Mouse (Mus musculus): Measurements from ENCODE around the gene Lrtm2. TPM values are rescaled to one million over a fixed set of nuclear protein-coding genes. Genes with fewer than 3 reads are reported as not detected.

The Lrtm2 gene
- polyA plus RNA-seq, 1 experiment from 2014 or later: 7.8 TPM

DNA sequence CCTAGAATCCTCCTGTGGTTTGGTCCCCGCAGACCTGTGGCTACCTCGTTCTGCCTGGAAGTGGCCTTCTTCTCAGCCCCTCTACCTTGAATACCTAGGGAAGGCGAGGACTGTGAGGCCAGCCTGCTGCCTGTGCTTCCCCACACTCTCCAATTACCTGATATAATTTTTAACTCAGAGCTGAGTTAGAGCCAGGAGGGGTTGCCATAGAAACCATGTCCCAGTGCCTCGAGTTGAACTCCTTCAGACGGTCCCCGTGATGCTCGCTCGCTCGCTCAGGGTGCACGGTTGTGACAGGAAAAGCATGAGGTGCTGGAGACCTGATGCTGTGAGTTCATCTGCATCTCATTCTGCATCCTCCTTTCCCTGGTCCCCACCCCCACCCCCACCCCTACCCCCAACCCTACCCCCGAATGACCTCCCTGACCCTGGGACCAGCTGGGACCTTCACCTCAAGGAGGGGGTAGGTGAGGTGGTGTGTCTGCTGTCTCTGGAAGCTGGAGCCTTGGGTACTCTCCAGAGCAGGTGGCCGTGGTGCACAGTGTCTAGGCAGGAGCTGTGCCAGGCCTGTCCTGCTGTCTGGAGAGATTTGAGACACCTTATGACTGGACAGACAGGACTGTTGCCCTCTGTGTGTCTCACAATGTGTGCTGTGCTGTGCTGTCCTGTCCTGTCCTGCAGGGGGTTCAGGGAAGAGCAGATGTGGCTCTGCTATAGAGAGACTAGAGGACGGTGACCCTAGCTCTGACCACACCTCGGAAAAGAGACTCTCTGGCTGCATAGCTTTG is 16.8 kb downstream of the Lrtm2 start:
- Histone ChIP-seq H3K4me1 (replicated peaks; ENCODE audit: control insufficient read depth, insufficient read depth, low read length) (peaks cover 23% of the 10 kb centered on the region), H3K27ac (peak overlapping the region; percentile 60), H3K9ac (no peak overlapping the region), H3K36me3 (replicated peaks; ENCODE audit: control insufficient read depth, insufficient read depth) (0 out of 2 replicates have a peak, but pooled peaks cover 5% of the 10 kb centered on the region), H3K27me3 (ENCODE audit: control insufficient read depth, insufficient read depth, low read length) (no peaks in the 10 kb centered on the region), H3K4me3 (replicated peaks; ENCODE audit: low read length) (no peak overlapping the region), H3K4me2 (replicated peaks) (no peak overlapping the region), H3K9me3 (ENCODE audit: control insufficient read depth, low read length) (no peaks in the 10 kb centered on the region)
- peak; percentile 79 for ATAC-seq (ENCODE audit: low FRiP score)
- peak; percentile 61 for DNase-seq (ENCODE audit: low spot score)
- 35% methylated on average over 14 of the region's 14 CpGs for WGBS

DNA sequence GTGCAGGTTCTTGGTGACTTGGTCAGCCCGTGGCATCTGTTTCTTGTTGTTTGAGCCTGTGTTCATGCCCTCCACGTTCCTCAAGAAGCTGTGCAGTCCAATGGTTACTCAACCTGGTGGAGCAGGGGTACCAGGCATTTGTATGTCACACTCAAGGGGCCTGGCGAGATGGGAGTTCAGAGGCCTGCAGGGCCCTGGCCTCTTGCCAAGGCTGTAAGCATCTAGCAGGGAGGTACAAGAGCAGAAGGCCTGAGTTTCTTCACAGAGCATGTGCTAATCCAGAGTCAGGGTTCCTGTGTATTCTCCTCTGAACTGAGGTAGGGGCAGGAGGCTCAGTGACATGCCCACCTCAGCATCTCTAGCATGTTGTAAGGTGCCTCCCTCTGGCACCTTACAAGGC is 17.5 kb downstream of the Lrtm2 start:
- no peak overlapping the region for H3K4me2 ChIP-seq (replicated peaks)
- ATAC-seq (ENCODE audit: low FRiP score): no peak
- 0 out of 2 replicates have a peak, but pooled peaks cover 5% of the 10 kb centered on the region for H3K36me3 ChIP-seq (replicated peaks; ENCODE audit: control insufficient read depth, insufficient read depth)
- H3K9me3 ChIP-seq (ENCODE audit: control insufficient read depth, low read length): no peaks in the 10 kb centered on the region
- no peak overlapping the region for H3K4me3 ChIP-seq (replicated peaks; ENCODE audit: low read length)
- peak overlapping the region; percentile 60 for H3K27ac ChIP-seq
- H3K4me1 ChIP-seq (replicated peaks; ENCODE audit: control insufficient read depth, insufficient read depth, low read length): peaks cover 23% of the 10 kb centered on the region
- 69% methylated on average over 3 of the region's 3 CpGs for WGBS
- H3K9ac ChIP-seq: no peak overlapping the region
- DNase-seq (ENCODE audit: low spot score): no peak
- no peaks in the 10 kb centered on the region for H3K27me3 ChIP-seq (ENCODE audit: control insufficient read depth, insufficient read depth, low read length)

DNA sequence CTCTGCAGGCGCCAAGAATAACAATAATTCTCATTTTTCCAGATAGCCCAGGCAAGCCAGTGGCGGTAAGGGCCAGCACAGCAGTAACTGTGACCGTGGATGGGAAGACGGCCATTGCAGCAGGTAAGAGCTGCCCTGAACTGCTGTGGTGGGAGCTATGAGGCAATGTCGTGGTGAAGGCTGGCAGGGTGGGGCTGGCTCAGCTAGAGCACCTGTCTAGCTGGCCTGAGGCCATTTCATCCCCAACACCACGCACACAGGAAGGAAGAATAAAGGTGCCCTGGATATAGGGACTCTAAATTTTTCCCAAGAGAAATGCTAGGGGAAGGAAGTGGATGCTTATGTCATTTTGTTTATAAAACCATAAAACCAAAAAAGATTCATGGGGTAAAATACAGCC is 18.2 kb downstream of the Lrtm2 start:
- Histone ChIP-seq H3K27ac (no peak overlapping the region), H3K27me3 (ENCODE audit: control insufficient read depth, insufficient read depth, low read length) (no peaks in the 10 kb centered on the region), H3K9me3 (ENCODE audit: control insufficient read depth, low read length) (no peaks in the 10 kb centered on the region), H3K9ac (no peak overlapping the region), H3K36me3 (replicated peaks; ENCODE audit: control insufficient read depth, insufficient read depth) (0 out of 2 replicates have a peak, but pooled peaks cover 5% of the 10 kb centered on the region), H3K4me3 (replicated peaks; ENCODE audit: low read length) (no peak overlapping the region), H3K4me1 (replicated peaks; ENCODE audit: control insufficient read depth, insufficient read depth, low read length) (peaks cover 23% of the 10 kb centered on the region), H3K4me2 (replicated peaks) (no peak overlapping the region)
- 88% methylated on average over 6 of the region's 6 CpGs for WGBS
- DNase-seq (ENCODE audit: low spot score) (no peak), ATAC-seq (ENCODE audit: low FRiP score) (no peak)

DNA sequence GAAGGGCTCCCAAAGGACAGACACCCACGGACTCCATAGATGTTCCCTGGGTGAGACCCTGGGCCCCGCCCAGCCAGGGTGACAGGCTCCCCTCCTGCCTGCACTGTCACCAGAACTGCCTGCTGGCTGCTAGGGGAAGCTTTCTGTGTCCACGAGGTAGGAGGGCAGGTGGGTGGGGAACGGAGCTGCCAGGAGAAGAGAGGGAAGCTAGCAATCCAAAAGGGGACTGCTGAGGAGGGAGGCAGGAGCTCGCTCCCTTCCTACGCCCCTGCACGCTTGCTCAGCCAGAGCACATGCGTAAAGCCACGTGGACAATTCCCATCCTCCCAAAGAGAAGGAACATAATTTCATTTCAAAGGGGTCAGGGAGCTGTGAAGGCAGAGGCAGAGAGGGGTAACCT is 20.4 kb downstream of the Lrtm2 start:
- DNase-seq (ENCODE audit: low spot score) (no peak), ATAC-seq (ENCODE audit: low FRiP score) (no peak)
- no peak overlapping the region for H3K4me3 ChIP-seq (replicated peaks; ENCODE audit: low read length)
- no peak overlapping the region for H3K4me2 ChIP-seq (replicated peaks)
- H3K4me1 ChIP-seq (replicated peaks; ENCODE audit: control insufficient read depth, insufficient read depth, low read length): peaks cover 23% of the 10 kb centered on the region
- 49% methylated on average over 9 of the region's 9 CpGs for WGBS
- no peak overlapping the region for H3K9ac ChIP-seq
- H3K36me3 ChIP-seq (replicated peaks; ENCODE audit: control insufficient read depth, insufficient read depth): no peaks in the 10 kb centered on the region
- no peaks in the 10 kb centered on the region for H3K9me3 ChIP-seq (ENCODE audit: control insufficient read depth, low read length)
- no peak overlapping the region for H3K27ac ChIP-seq
- H3K27me3 ChIP-seq (ENCODE audit: control insufficient read depth, insufficient read depth, low read length): no peaks in the 10 kb centered on the region

DNA sequence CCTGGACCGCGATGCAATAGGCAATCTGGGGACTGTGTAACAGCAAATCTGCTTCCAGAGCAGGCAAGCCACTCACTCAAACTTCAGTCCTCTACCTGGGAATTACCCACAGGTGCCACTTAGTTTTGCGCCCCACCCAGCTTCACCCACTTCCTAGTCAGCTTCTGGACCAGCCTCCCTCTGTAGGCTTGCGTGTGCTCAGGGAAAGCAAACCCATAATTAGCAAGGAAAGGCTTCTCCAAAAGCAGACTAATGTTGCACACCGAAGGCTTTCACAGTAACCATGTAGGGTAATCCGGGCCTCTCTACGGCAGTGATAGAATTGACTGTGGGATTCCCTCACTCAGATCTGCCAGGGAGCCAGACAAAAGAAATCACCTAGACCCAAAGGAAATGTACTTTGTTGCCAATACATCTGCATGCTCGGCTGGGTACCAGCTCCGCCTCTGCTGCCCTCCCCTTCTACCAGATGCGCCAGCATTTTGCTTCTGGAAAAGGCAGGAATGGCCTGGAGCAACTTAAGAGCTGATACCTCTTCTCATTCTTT is 22.6 kb downstream of the Lrtm2 start:
- Histone ChIP-seq H3K27ac (0 out of 2 replicates have a peak overlapping the region, but pooled peaks have one; percentile 20), H3K4me2 (replicated peaks) (no peak overlapping the region), H3K9me3 (ENCODE audit: control insufficient read depth, low read length) (no peaks in the 10 kb centered on the region), H3K9ac (no peak overlapping the region), H3K4me1 (replicated peaks; ENCODE audit: control insufficient read depth, insufficient read depth, low read length) (peaks cover 3% of the 10 kb centered on the region), H3K4me3 (replicated peaks; ENCODE audit: low read length) (no peak overlapping the region), H3K36me3 (replicated peaks; ENCODE audit: control insufficient read depth, insufficient read depth) (no peaks in the 10 kb centered on the region), H3K27me3 (ENCODE audit: control insufficient read depth, insufficient read depth, low read length) (no peaks in the 10 kb centered on the region)
- ATAC-seq (ENCODE audit: low FRiP score) (no peak), DNase-seq (ENCODE audit: low spot score) (no peak)
- WGBS: 45% methylated on average over 10 of the region's 10 CpGs

DNA sequence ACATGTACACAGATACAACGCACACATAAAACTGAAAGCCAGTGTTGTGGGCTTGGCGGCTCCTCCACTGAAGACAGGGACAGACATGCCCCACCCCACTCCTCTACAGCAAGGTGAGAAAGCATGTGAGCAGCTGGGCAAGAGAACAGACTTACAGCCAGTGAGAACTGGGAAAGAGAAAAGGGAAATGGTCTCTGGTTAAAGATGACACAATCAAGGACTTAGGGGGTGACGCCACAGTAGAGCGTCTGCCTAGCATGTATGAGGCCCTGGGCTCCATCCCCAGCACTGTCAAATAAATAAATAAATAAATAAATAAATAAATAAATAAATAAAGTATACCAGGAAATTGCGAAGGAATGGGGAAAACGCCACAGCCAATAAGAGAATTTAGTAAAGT is 27.2 kb downstream of the Lrtm2 start:
- Histone ChIP-seq H3K27ac (no peak overlapping the region), H3K4me2 (replicated peaks) (no peak overlapping the region), H3K27me3 (ENCODE audit: control insufficient read depth, insufficient read depth, low read length) (no peaks in the 10 kb centered on the region), H3K9ac (no peak overlapping the region), H3K4me1 (replicated peaks; ENCODE audit: control insufficient read depth, insufficient read depth, low read length) (no peaks in the 10 kb centered on the region), H3K4me3 (replicated peaks; ENCODE audit: low read length) (no peak overlapping the region), H3K36me3 (replicated peaks; ENCODE audit: control insufficient read depth, insufficient read depth) (no peaks in the 10 kb centered on the region), H3K9me3 (ENCODE audit: control insufficient read depth, low read length) (no peaks in the 10 kb centered on the region)
- ATAC-seq (ENCODE audit: low FRiP score) (no peak), DNase-seq (ENCODE audit: low spot score) (no peak)
- 93% methylated on average over 6 of the region's 6 CpGs for WGBS

DNA sequence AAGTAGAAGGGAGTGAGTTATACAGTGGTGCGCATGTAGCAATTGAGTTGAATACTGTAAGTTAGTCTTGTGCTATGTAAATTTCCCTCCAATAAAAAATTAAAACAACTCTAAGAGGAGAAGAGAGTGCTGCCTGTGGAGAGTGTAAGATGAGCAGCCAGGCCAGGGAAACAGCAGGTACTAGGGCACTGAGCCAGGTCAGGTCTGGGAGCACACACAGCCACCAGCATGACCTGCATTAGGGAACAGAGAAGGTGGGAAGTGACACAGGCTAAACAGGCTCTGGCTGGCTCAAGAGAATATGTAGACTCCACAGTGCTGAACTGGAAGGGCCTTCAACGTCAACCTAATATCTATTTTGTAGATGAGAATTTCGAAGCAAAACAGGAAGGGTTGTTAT is 29.3 kb downstream of the Lrtm2 start:
- H3K9ac ChIP-seq: no peak overlapping the region

DNA sequence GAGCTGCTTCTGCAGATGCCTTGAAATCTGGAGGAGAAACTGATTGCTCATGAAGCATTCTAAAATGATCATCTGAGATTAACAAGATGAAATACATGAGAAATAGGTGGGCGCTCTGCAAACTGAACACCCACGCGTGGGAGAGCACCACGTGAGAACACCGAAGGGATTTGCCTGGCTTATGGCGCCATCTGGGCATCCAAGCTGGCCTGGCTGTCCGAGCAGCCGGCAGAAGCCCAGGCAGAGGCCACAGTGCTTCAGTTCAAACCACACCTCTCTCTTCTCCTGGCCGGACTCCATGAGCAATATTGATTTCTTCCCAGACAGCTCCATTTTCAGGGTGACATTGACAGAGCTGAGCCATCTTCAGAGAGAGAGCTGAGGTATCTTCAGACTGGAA is 49.8 kb downstream of the Lrtm2 start:
- no peak for ATAC-seq (ENCODE audit: low FRiP score)
- no peak overlapping the region for H3K4me3 ChIP-seq (replicated peaks; ENCODE audit: low read length)
- no peak for DNase-seq (ENCODE audit: low spot score)
- no peak overlapping the region for H3K27ac ChIP-seq
- H3K9ac ChIP-seq: no peak overlapping the region
- WGBS: 74% methylated on average over 9 of the region's 9 CpGs
- H3K27me3 ChIP-seq (ENCODE audit: control insufficient read depth, insufficient read depth, low read length): no peaks in the 10 kb centered on the region
- H3K4me1 ChIP-seq (replicated peaks; ENCODE audit: control insufficient read depth, insufficient read depth, low read length): peaks cover 10% of the 10 kb centered on the region; the same call in 1 of the 2 replicates
- no peak overlapping the region for H3K4me2 ChIP-seq (replicated peaks)
- 0 out of 2 replicates have a peak, but pooled peaks cover 5% of the 10 kb centered on the region for H3K9me3 ChIP-seq (ENCODE audit: control insufficient read depth, low read length)
- H3K36me3 ChIP-seq (replicated peaks; ENCODE audit: control insufficient read depth, insufficient read depth): no peaks in the 10 kb centered on the region

More for the DNA sequence above, 29.3 kb downstream of the Lrtm2 start:
- no peaks in the 10 kb centered on the region for H3K9me3 ChIP-seq (ENCODE audit: control insufficient read depth, low read length)
- no peak overlapping the region for H3K4me3 ChIP-seq (replicated peaks; ENCODE audit: low read length)
- no peaks in the 10 kb centered on the region for H3K4me1 ChIP-seq (replicated peaks; ENCODE audit: control insufficient read depth, insufficient read depth, low read length)
- no peak overlapping the region for H3K4me2 ChIP-seq (replicated peaks)
- no peak for DNase-seq (ENCODE audit: low spot score)
- no peaks in the 10 kb centered on the region for H3K36me3 ChIP-seq (replicated peaks; ENCODE audit: control insufficient read depth, insufficient read depth)
- no peak for ATAC-seq (ENCODE audit: low FRiP score)
- no peaks in the 10 kb centered on the region for H3K27me3 ChIP-seq (ENCODE audit: control insufficient read depth, insufficient read depth, low read length)
- no peak overlapping the region for H3K27ac ChIP-seq
- WGBS: 94% methylated on average over 3 of the region's 3 CpGs

DNA sequence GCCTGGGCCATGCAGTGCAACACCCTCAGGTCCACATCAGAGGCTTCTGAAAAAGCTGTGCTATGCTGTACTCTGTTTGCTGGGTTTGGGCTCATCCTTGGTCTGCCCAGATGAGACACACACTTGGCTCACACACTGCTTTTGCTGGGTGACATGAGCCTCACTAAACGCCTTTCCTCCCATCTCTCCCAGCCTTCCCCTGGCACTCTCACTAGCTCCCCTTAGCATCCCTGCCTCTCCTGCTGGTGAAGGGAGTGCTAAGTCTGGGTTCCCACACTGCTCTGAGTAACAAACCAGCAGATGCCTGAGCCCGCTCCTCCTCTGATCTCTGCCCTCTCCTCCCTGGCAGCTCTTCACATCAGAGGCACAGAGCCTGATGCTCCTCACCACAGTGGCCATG is 53.9 kb downstream of the Lrtm2 start:
- no peak overlapping the region for H3K27ac ChIP-seq
- WGBS: 66% methylated on average over 2 of the region's 2 CpGs
- no peak for ATAC-seq (ENCODE audit: low FRiP score)

More for the DNA sequence above, 53.9 kb downstream of the Lrtm2 start:
- H3K4me3 ChIP-seq (replicated peaks; ENCODE audit: low read length): no peak overlapping the region
- no peak overlapping the region for H3K4me2 ChIP-seq (replicated peaks)
- no peak overlapping the region for H3K9ac ChIP-seq
- DNase-seq (ENCODE audit: low spot score): no peak
- H3K4me1 ChIP-seq (replicated peaks; ENCODE audit: control insufficient read depth, insufficient read depth, low read length): peaks cover 10% of the 10 kb centered on the region; the same call in 1 of the 2 replicates
- H3K27me3 ChIP-seq (ENCODE audit: control insufficient read depth, insufficient read depth, low read length): no peaks in the 10 kb centered on the region
- no peaks in the 10 kb centered on the region for H3K36me3 ChIP-seq (replicated peaks; ENCODE audit: control insufficient read depth, insufficient read depth)
- no peaks in the 10 kb centered on the region for H3K9me3 ChIP-seq (ENCODE audit: control insufficient read depth, low read length)
